Mouse (Mus musculus): Measurements from ENCODE around the gene Dach2. TPM values are rescaled to one million over a fixed set of nuclear protein-coding genes. Genes with fewer than 3 reads are reported as not detected.
A peak's percentile ranks its signal among the peaks of the same experiment; 100 is the strongest.
"Not testable (repeated sequence)": the region's sequence is repeated elsewhere in the genome, so short reads cannot be mapped to it uniquely, and the experiment has no call there.

The Dach2 gene
- 5.5 and 7.7 TPM in 2 replicates for polyA plus RNA-seq (2015; fragmentation: Nextera tagmentation; extraction: Ambion mirVana)

DNA sequence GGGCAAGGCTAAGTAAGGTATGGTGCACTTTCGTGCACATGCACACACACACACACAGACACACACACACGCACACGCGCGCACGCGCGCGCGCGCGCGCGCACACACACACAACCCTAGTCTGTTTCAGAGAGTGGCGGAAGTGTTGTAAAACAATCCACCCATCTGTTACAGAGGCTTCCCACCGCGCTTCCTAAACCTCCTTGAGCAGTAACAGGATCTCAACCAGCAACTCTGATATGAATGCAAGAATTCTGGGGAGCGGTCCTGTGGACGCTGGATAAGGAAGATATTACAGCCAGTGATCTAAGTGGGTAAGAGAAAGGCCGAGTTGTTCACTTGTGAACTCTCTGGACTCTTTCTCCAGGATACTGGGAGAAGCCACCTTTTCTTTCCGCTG is at the start of gene Dach2:
Gene Dach2, plus strand, starts transcription at position 107 of the 400 bp plus-strand sequence.
- Histone ChIP-seq H3K4me2 (peak within 1 kb of the TSS; percentile 65), H3K9me3 (replicated peaks) (no peaks in the 10 kb centered on the region), H3K9ac (peak within 1 kb of the TSS; percentile 60), H3K27ac (no peak within 1 kb of the TSS), H3K4me3 (peak within 1 kb of the TSS; percentile 47), H3K27me3 (no peaks in the 10 kb centered on the region), H3K36me3 (ENCODE audit: poor library complexity, severe bottlenecking) (no peaks in the 10 kb centered on the region), H3K4me1 (no peaks in the 10 kb centered on the region)
- WGBS: 34% methylated on average over 21 of the region's 21 CpGs
- peak; percentile 38 for ATAC-seq

DNA sequence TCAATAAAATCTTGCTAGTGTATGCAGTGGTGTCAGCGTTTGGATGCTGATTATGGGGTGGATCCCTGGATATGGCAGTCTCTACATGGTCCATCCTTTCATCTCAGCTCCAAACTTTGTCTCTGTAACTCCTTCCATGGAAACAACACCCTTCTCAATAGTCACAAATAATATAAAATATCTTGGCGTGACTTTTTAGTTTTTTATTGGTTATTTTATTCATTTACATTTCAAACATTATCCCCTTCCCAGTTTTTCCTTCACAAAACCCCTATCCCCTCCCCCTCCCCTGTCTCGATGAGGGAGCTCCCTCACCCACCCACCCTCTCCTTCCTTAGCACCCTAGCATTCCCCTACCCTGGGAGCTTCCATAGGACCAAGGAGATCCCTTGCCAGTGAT is 44.9 kb upstream of the Dach2 start:
- not testable (repeated sequence) for ATAC-seq; H3K9me3 ChIP-seq (replicated peaks); H3K27ac ChIP-seq; H3K9ac ChIP-seq; H3K4me3 ChIP-seq; H3K4me1 ChIP-seq; H3K36me3 ChIP-seq (ENCODE audit: poor library complexity, severe bottlenecking); H3K4me2 ChIP-seq; H3K27me3 ChIP-seq
- 86% methylated on average over 2 of the region's 3 CpGs for WGBS

GRCm38 (mm10) chrX:113298031-113298430 is 721 bp downstream of the Dach2 start:
- 27% methylated on average over 18 of the region's 18 CpGs for WGBS
- Histone ChIP-seq H3K27me3 (no peaks in the 10 kb centered on the region), H3K36me3 (ENCODE audit: poor library complexity, severe bottlenecking) (no peaks in the 10 kb centered on the region), H3K9me3 (replicated peaks) (no peaks in the 10 kb centered on the region), H3K4me3 (peak overlapping the region; percentile 47), H3K4me1 (no peaks in the 10 kb centered on the region), H3K4me2 (peak overlapping the region; percentile 65), H3K9ac (peak overlapping the region; percentile 60), H3K27ac (no peak overlapping the region)
- ATAC-seq: peak; percentile 99

DNA sequence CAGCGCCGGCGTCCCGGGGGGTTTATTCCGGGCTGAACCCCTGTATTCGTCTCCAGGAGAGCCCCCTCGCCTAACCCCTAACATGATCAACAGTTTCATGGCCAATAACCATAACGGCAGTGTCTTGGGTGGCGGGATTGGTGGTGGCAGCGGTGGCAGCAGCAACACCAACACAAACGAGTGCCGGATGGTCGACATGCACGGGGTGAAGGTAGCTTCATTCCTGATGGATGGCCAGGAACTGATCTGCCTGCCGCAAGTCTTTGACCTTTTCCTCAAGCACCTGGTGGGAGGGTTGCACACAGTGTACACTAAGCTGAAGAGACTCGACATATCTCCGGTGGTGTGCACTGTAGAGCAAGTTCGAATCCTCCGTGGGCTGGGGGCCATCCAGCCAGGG is 1.2 kb downstream of the Dach2 start:
- Histone ChIP-seq H3K27me3 (no peaks in the 10 kb centered on the region), H3K27ac (no peak overlapping the region), H3K4me1 (no peaks in the 10 kb centered on the region), H3K9ac (peak overlapping the region; percentile 60), H3K4me2 (peak overlapping the region; percentile 65), H3K9me3 (replicated peaks) (no peaks in the 10 kb centered on the region), H3K36me3 (ENCODE audit: poor library complexity, severe bottlenecking) (no peaks in the 10 kb centered on the region), H3K4me3 (peak overlapping the region; percentile 47)
- WGBS: 12% methylated on average over 19 of the region's 19 CpGs
- peak; percentile 40 for ATAC-seq

DNA sequence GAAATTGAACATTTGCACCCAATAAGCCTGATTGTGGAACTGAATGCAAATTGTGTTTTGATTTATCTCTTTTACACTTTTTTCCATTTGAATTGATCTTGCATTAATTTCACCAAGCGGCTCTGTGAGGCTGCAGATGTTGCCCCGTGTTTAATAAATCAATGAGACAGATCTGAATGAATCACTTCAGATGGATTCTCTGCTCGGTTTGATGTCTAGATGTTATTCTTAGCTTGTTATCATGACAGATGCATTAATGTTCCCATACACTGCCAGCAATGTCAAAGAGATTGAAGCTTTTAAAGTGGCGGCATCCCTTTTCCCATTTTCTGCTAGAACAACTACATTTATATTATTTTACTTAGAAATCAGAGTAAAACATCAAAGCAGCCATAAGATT is 7.0 kb downstream of the Dach2 start:
- WGBS: 44% methylated on average over 4 of the region's 4 CpGs
- no peaks in the 10 kb centered on the region for H3K27me3 ChIP-seq
- H3K4me3 ChIP-seq: no peak overlapping the region
- no peaks in the 10 kb centered on the region for H3K4me1 ChIP-seq
- no peaks in the 10 kb centered on the region for H3K36me3 ChIP-seq (ENCODE audit: poor library complexity, severe bottlenecking)
- H3K4me2 ChIP-seq: no peak overlapping the region
- H3K9me3 ChIP-seq (replicated peaks): no peaks in the 10 kb centered on the region
- peak; percentile 38; the same call in 1 of the 2 replicates for ATAC-seq
- no peak overlapping the region for H3K9ac ChIP-seq
- no peak overlapping the region for H3K27ac ChIP-seq

GRCm38 (mm10) chrX:113338143-113338542 is 40.8 kb downstream of the Dach2 start:
- H3K36me3 ChIP-seq (ENCODE audit: poor library complexity, severe bottlenecking): no peaks in the 10 kb centered on the region
- H3K9me3 ChIP-seq (replicated peaks): no peaks in the 10 kb centered on the region
- H3K4me2 ChIP-seq: no peak overlapping the region
- no peak overlapping the region for H3K9ac ChIP-seq
- no peak overlapping the region for H3K27ac ChIP-seq
- H3K27me3 ChIP-seq: no peaks in the 10 kb centered on the region
- 76% methylated on average over 3 of the region's 3 CpGs for WGBS
- no peaks in the 10 kb centered on the region for H3K4me1 ChIP-seq
- H3K4me3 ChIP-seq: no peak overlapping the region
- no peak for ATAC-seq

GRCm38 (mm10) chrX:113394417-113394816 is 97.1 kb downstream of the Dach2 start:
- H3K27ac ChIP-seq: no peak overlapping the region
- no peaks in the 10 kb centered on the region for H3K4me1 ChIP-seq
- WGBS: 55% methylated on average over 3 of the region's 3 CpGs
- no peaks in the 10 kb centered on the region for H3K36me3 ChIP-seq (ENCODE audit: poor library complexity, severe bottlenecking)
- no peaks in the 10 kb centered on the region for H3K9me3 ChIP-seq (replicated peaks)
- no peak overlapping the region for H3K9ac ChIP-seq
- no peak for ATAC-seq
- no peak overlapping the region for H3K4me2 ChIP-seq
- H3K27me3 ChIP-seq: no peaks in the 10 kb centered on the region
- H3K4me3 ChIP-seq: no peak overlapping the region

DNA sequence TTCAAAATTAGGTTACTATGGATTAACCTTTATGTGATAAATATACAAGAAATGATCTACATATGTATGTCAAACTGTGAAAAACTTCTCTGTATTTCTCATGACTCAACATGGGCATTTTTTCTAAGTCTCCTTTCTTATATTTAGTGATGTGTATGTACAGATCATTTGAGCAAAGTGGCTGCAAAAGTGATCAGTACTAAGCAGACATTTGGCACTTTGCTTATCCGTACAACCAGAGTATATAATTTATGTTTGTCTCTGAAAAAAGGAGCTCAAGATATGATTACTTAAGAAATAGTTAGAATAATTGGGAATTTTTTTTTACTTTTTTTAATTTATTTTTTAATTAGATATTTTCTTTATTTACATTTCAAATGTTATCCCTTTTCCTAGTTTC is 111.4 kb downstream of the Dach2 start:
- no peaks in the 10 kb centered on the region for H3K4me1 ChIP-seq
- H3K4me2 ChIP-seq: no peak overlapping the region
- no peak overlapping the region for H3K9ac ChIP-seq
- no peaks in the 10 kb centered on the region for H3K9me3 ChIP-seq (replicated peaks)
- no peaks in the 10 kb centered on the region for H3K27me3 ChIP-seq
- H3K4me3 ChIP-seq: no peak overlapping the region
- WGBS: 88% methylated on average over 1 of the region's 1 CpGs
- no peak overlapping the region for H3K27ac ChIP-seq
- no peaks in the 10 kb centered on the region for H3K36me3 ChIP-seq (ENCODE audit: poor library complexity, severe bottlenecking)
- ATAC-seq: no peak

DNA sequence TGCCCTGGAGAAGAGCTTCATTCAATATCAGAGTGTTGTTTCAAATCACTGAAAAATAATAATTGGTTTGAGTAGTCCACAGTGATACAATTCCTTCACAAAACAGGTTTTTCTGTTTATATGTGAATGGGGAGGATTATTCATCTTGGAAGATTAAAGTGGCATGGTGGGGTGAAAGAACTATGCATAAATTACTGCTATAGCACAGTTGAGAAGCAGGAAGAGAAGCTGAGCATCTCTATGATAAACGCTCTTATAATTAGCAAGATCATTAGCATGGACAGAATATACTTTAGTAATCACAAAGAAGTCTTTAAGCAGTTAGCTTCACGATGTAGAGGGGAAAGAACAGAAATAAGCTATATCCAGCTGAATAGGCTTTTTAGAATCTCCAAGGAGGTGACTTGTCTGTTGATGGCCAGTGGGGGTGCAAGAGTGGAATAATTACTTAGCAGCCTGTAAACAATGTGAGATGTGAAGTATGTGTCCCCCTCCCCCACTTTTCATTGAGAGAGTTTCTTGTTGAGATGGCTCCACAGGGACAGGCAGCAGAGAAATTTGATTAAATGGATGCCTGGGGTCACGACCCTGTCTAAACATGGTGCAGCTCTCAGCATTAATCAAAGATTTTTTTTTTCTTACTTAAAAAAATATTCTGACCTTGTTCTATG is 124.3 kb downstream of the Dach2 start:
- WGBS: 25% methylated on average over 3 of the region's 3 CpGs
- no peak for ATAC-seq

GRCm38 (mm10) chrX:113482131-113482530 is 184.8 kb downstream of the Dach2 start:
- H3K4me3 ChIP-seq: no peak overlapping the region
- ATAC-seq: no peak
- 88% methylated on average over 1 of the region's 1 CpGs for WGBS
- H3K9ac ChIP-seq: no peak overlapping the region
- no peaks in the 10 kb centered on the region for H3K9me3 ChIP-seq (replicated peaks)
- H3K4me2 ChIP-seq: no peak overlapping the region
- no peak overlapping the region for H3K27ac ChIP-seq
- no peaks in the 10 kb centered on the region for H3K4me1 ChIP-seq
- no peaks in the 10 kb centered on the region for H3K36me3 ChIP-seq (ENCODE audit: poor library complexity, severe bottlenecking)
- no peaks in the 10 kb centered on the region for H3K27me3 ChIP-seq

More for the DNA sequence above, 124.3 kb downstream of the Dach2 start:
- no peaks in the 10 kb centered on the region for H3K27me3 ChIP-seq
- H3K36me3 ChIP-seq (ENCODE audit: poor library complexity, severe bottlenecking): no peaks in the 10 kb centered on the region
- no peak overlapping the region for H3K4me2 ChIP-seq
- H3K9me3 ChIP-seq (replicated peaks): no peaks in the 10 kb centered on the region
- H3K27ac ChIP-seq: no peak overlapping the region
- no peak overlapping the region for H3K4me3 ChIP-seq
- H3K9ac ChIP-seq: no peak overlapping the region
- H3K4me1 ChIP-seq: no peaks in the 10 kb centered on the region

GRCm38 (mm10) chrX:113545106-113545505 is 247.8 kb downstream of the Dach2 start:
- Histone ChIP-seq H3K36me3 (ENCODE audit: poor library complexity, severe bottlenecking) (no peaks in the 10 kb centered on the region), H3K4me2 (no peak overlapping the region), H3K9me3 (replicated peaks) (no peaks in the 10 kb centered on the region), H3K4me1 (no peaks in the 10 kb centered on the region), H3K27me3 (no peaks in the 10 kb centered on the region), H3K9ac (no peak overlapping the region), H3K4me3 (no peak overlapping the region), H3K27ac (no peak overlapping the region)
- WGBS: 84% methylated on average over 3 of the region's 3 CpGs
- no peak for ATAC-seq

DNA sequence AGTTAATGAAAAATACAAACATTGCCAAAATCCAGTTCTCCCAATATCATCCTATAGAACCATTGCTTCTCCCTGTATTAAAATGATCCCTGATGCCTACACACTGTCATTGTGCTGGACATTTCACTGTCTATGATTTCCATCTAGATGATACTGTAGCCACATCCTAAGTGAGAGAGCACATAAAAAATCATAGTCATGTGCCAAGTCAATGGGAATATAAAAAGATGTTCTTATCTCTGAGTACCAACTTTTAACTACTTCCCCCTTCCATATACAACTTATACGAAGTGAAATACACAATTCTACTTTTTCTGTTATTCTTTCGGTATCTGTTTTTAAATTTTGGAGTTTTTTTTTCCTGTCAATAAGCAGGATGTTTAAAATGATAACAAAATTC is 266.6 kb downstream of the Dach2 start:
- H3K27ac ChIP-seq: no peak overlapping the region
- H3K4me2 ChIP-seq: no peak overlapping the region
- H3K9me3 ChIP-seq (replicated peaks): no peaks in the 10 kb centered on the region
- H3K27me3 ChIP-seq: no peaks in the 10 kb centered on the region
- H3K9ac ChIP-seq: no peak overlapping the region
- WGBS: 80% methylated on average over 2 of the region's 2 CpGs
- ATAC-seq: no peak
- H3K4me3 ChIP-seq: no peak overlapping the region
- no peaks in the 10 kb centered on the region for H3K4me1 ChIP-seq
- no peaks in the 10 kb centered on the region for H3K36me3 ChIP-seq (ENCODE audit: poor library complexity, severe bottlenecking)

DNA sequence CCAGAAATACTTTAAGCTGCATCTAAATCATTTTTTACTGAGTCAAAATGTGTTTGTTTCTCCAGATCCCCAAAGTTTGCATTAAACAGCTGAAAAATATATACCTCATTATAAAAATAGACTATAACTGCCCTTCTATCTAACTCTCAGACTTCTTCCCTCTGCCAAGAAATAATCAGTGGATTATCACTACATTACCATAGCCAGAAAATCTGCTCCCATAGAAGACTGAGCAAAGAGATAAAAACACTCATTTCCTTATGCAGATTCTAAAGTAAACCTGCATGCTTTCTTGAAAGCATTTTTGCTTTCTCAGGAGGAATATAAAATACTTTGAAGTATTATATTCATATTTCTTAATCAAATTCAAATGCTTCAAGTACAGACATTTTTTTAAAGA is 368.8 kb downstream of the Dach2 start:
- Histone ChIP-seq H3K36me3 (ENCODE audit: poor library complexity, severe bottlenecking) (no peaks in the 10 kb centered on the region), H3K9ac (no peak overlapping the region), H3K4me1 (no peaks in the 10 kb centered on the region), H3K9me3 (replicated peaks) (no peaks in the 10 kb centered on the region), H3K4me2 (no peak overlapping the region), H3K27me3 (no peaks in the 10 kb centered on the region), H3K4me3 (no peak overlapping the region), H3K27ac (no peak overlapping the region)
- no peak for ATAC-seq
